Mouse (Mus musculus) thymus, adult 2 months (tissue): ENCODE measurements around the gene Tcp10b. TPM values are rescaled to one million over a fixed set of nuclear protein-coding genes. Genes with fewer than 3 reads are reported as not detected.
"Not testable (repeated sequence)": the region's sequence is repeated elsewhere in the genome, so short reads cannot be mapped to it uniquely, and the experiment has no call there.

Experiments used
- DNase-seq: peaks from one replicate; pipeline ENCODE4 v3.0.0; 2021
- H3K27ac ChIP-seq: fragments of 200-500 bp; 2 replicates; pipeline ENCODE4 v1.5.1; 2012; ENCODE audit warnings: low read length, control low read depth; ENCODE audit not compliant: control insufficient read depth, insufficient read depth
- H3K27me3 ChIP-seq: fragments of 200-500 bp; 2 replicates; pipeline ENCODE4 v1.6.1; 2012; ENCODE audit warnings: mild to moderate bottlenecking, low read length, moderate library complexity, mixed read lengths; ENCODE audit not compliant: control insufficient read depth, insufficient read depth
- H3K36me3 ChIP-seq: fragments of 200-500 bp; 2 replicates; pipeline ENCODE4 v1.6.1; 2012; ENCODE audit warnings: mild to moderate bottlenecking, low read length, moderate library complexity; ENCODE audit not compliant: control insufficient read depth, insufficient read depth
- H3K4me1 ChIP-seq: fragments of 200-500 bp; replicated peaks from 2 replicates; pipeline ENCODE4 v1.6.1; 2012; ENCODE audit warnings: low read length; ENCODE audit not compliant: control insufficient read depth, insufficient read depth
- H3K4me3 ChIP-seq: fragments of 200-500 bp; 2 replicates; pipeline ENCODE4 v1.5.1; 2012; ENCODE audit warnings: mild to moderate bottlenecking, low read length, control low read depth, moderate library complexity; ENCODE audit not compliant: control insufficient read depth, insufficient read depth
- WGBS: fragments of 180-500 bp; shearing (Covaris S2); methylation state at CpG from one replicate; pipeline ENCODE4 v1.1.7; 2018; 5-methylcytosine and 5-hydroxymethylcytosine counted together
- polyA plus RNA-seq: library from polyadenylated mRNA; depleted of rRNA; stranded (reverse); fragments of >200 nt; gene quantifications from 2 replicates; pipeline ENCODE4 v1.2.3, GENCODE M21; 2012

The Tcp10b gene
- polyA plus RNA-seq, 1 experiment = 0.16 TPM

DNA sequence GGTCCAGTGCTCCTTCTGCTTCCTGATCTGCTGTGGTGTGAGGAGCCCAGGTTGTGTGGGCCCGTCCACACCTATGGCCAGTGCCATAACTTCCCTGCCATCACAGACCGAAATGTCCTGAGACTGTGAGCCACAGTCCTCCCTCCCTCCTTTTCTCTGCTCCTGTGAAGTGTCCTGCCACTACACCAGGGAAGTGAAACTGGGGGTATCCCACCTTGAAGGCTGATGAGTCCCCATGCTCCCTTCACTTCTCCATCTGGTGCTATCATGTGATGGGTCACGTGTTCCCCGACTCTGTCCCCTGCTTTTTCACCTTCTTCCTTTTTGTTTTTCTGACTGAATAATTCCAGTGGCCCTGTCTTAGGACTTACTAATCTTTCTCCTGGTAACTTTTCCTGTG is 32.1 kb downstream of the Tcp10b start:
- not testable (repeated sequence) for H3K4me3 ChIP-seq, H3K36me3 ChIP-seq, H3K4me1 ChIP-seq, H3K27ac ChIP-seq, DNase-seq, H3K27me3 ChIP-seq
- 90% methylated on average over 3 of the region's 4 CpGs for WGBS

- WGBS = 97% methylated on average over 5 of the region's 5 CpGs
- H3K4me3 ChIP-seq, DNase-seq, H3K27ac ChIP-seq, H3K36me3 ChIP-seq, H3K27me3 ChIP-seq, H3K4me1 ChIP-seq: not testable (repeated sequence)
These were observed 45.7 kb downstream of the Tcp10b start for GRCm38 (mm10) chr17:13106563-13106962.

- not testable (repeated sequence) for H3K36me3 ChIP-seq, H3K27ac ChIP-seq
These were observed 51.8 kb downstream of the Tcp10b start for GRCm38 (mm10) chr17:13112504-13113291.

GRCm38 (mm10) chr17:13123308-13124038 is 62.6 kb downstream of the Tcp10b start:
- H3K4me1 ChIP-seq, H3K27me3 ChIP-seq, H3K36me3 ChIP-seq, H3K27ac ChIP-seq, H3K4me3 ChIP-seq, DNase-seq: not testable (repeated sequence)
- 100% methylated on average over 2 of the region's 5 CpGs for WGBS

More at GRCm38 (mm10) chr17:13112504-13113291, 51.8 kb downstream of the Tcp10b start:
- WGBS = 79% methylated on average over 3 of the region's 9 CpGs
- H3K4me3 ChIP-seq, DNase-seq, H3K27me3 ChIP-seq, H3K4me1 ChIP-seq: not testable (repeated sequence)

- not testable (repeated sequence) for H3K4me1 ChIP-seq, DNase-seq, H3K27me3 ChIP-seq, H3K27ac ChIP-seq, H3K36me3 ChIP-seq, H3K4me3 ChIP-seq
- WGBS = 18% methylated on average over 2 of the region's 3 CpGs
These were observed 63.3 kb downstream of the Tcp10b start for GRCm38 (mm10) chr17:13124241-13124640.

- no CpG with 5 or more reads among the region's 3 CpGs for WGBS
- H3K36me3 ChIP-seq, H3K27ac ChIP-seq, H3K27me3 ChIP-seq, DNase-seq, H3K4me3 ChIP-seq, H3K4me1 ChIP-seq: not testable (repeated sequence)
These were observed 68.4 kb downstream of the Tcp10b start for GRCm38 (mm10) chr17:13129324-13129723.

- H3K27me3 ChIP-seq, H3K27ac ChIP-seq, H3K4me3 ChIP-seq, H3K4me1 ChIP-seq, H3K36me3 ChIP-seq, DNase-seq: not testable (repeated sequence)
- WGBS = 87% methylated on average over 9 of the region's 11 CpGs
These were observed 69.0 kb downstream of the Tcp10b start for GRCm38 (mm10) chr17:13129737-13130465.

DNA sequence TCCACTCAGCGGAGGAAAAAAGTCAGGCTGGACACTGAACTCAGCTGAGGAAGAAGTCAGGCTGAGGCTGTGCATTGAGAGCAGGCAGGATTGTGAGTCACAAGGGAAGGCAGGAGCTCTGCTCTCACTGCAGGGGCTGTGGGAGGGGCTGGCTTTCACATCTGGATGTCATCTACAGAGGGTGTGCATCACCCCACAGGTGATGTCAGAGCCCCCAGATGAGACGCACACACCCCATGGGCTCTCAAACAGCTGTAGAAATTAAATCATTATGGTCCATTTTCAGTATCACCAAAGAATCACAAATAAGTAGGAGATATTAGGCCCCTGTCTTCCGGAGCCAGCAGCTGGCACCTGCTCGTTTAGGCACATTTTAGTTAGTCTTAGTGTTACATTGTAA is 70.8 kb downstream of the Tcp10b start, which contains the start of gene Unc93a:
Gene Unc93a (minus strand): TSS at position 101 of the 400 bp plus-strand sequence.
- H3K4me1 ChIP-seq, H3K36me3 ChIP-seq, H3K27ac ChIP-seq, DNase-seq, H3K4me3 ChIP-seq, H3K27me3 ChIP-seq: not testable (repeated sequence)
- WGBS = 91% methylated on average over 3 of the region's 4 CpGs
